Mouse (Mus musculus) liver, embryonic 14.5 days (tissue): ENCODE results near the gene Gm20683. TPM values are rescaled to one million over a fixed set of nuclear protein-coding genes. Genes with fewer than 3 reads are reported as not detected.
A peak's percentile ranks its signal among the peaks of the same experiment; 100 is the strongest.

ENCODE experiments used
- ATAC-seq: fragments of 200-750 bp; cut with Nextera tagmentation; 2 replicates; pipeline ENCODE4 v1.8.0; 2017; ENCODE audit warnings: moderate number of reproducible peaks, mild to moderate bottlenecking, moderate library complexity; ENCODE audit not compliant: insufficient read depth
- DNase-seq, 3 experiments: peaks; one replicate each; pipeline ENCODE4 v3.0.0-alpha.2; 2012 to 2013; ENCODE audit warnings: low read depth in 3 of 3, low spot score in 3 of 3
- H3K27ac ChIP-seq: fragments of 300-500 bp; sonication (generic); 2 replicates; pipeline ENCODE4 v1.5.1; 2014; ENCODE audit warnings: moderate library complexity, mild to moderate bottlenecking, control low read depth, inconsistent platforms
- H3K27me3 ChIP-seq: fragments of 300-500 bp; sonication (generic); 2 replicates; pipeline ENCODE4 v1.6.1; 2014; ENCODE audit warnings: mild to moderate bottlenecking, low read length, moderate library complexity; ENCODE audit not compliant: control insufficient read depth, insufficient read depth
- H3K36me3 ChIP-seq: fragments of 300-500 bp; sonication (generic); replicated peaks from 2 replicates; pipeline ENCODE4 v1.6.1; 2014; ENCODE audit warnings: low read depth; ENCODE audit not compliant: control insufficient read depth, insufficient read depth
- H3K4me1 ChIP-seq, 2 experiments: fragments of 200-500 bp in 1 of 2; fragments of 300-500 bp in 1 of 2; sonication (generic) in 1 of 2; replicated peaks; 2 replicates each; pipeline ENCODE4 v1.6.1; 2012 to 2014; ENCODE audit warnings: antibody characterized with exemption in 1 of 2, inconsistent platforms in 1 of 2, low read length in 1 of 2; ENCODE audit not compliant: control insufficient read depth in 2 of 2, insufficient read depth in 2 of 2
- H3K4me2 ChIP-seq: fragments of 300-500 bp; sonication (generic); 2 replicates; pipeline ENCODE4 v1.6.1; 2014; ENCODE audit warnings: low read depth, mild to moderate bottlenecking, control low read depth, moderate library complexity
- H3K4me3 ChIP-seq, 2 experiments: fragments of 200-500 bp in 1 of 2; fragments of 300-500 bp in 1 of 2; sonication (generic) in 1 of 2; 2 replicates each; pipeline ENCODE4 v1.5.1; 2012 to 2014; ENCODE audit warnings: low read depth in 2 of 2, low read length in 2 of 2, mild to moderate bottlenecking in 2 of 2, control low read depth in 1 of 2, inconsistent platforms in 1 of 2, moderate library complexity in 1 of 2; ENCODE audit not compliant: insufficient read depth in 1 of 2
- H3K9ac ChIP-seq: fragments of 300-500 bp; sonication (generic); replicated peaks from 2 replicates; pipeline ENCODE4 v1.6.1; 2014; ENCODE audit warnings: mild to moderate bottlenecking, control low read depth, moderate library complexity
- H3K9me3 ChIP-seq: fragments of 300-500 bp; sonication (generic); 2 replicates; pipeline ENCODE4 v1.6.1; 2016; ENCODE audit warnings: low read length, mixed read lengths; ENCODE audit not compliant: control insufficient read depth
- CTCF ChIP-seq: IDR thresholded peaks from 2 replicates; pipeline ENCODE4 v1.5.1; 2016; ENCODE audit warnings: antibody characterized with exemption, low read depth, control low read depth
- EP300 ChIP-seq: IDR thresholded peaks from 2 replicates; pipeline ENCODE4 v1.6.1; 2016; ENCODE audit warnings: antibody characterized with exemption, low read depth
- WGBS: fragments of 180-500 bp; shearing (Covaris S2); extraction: QIAGEN DNeasy Blood & Tissue Kit; methylation state at CpG from one replicate; pipeline ENCODE4 v1.1.7; 2014; ENCODE audit not compliant: insufficient replicate concordance; 5-methylcytosine and 5-hydroxymethylcytosine counted together
- polyA plus RNA-seq, 2 experiments: library from polyadenylated mRNA; depleted of rRNA in 1 of 2; stranded (reverse) in 1 of 2; unstranded in 1 of 2; fragments of >200 nt; fragmentation: Nextera tagmentation in 1 of 2; extraction: Ambion mirVana in 1 of 2; gene quantifications; 2 replicates each; pipeline versions ENCODE4 v1.2.1 to v1.2.3; 2012 to 2014

The Gm20683 gene
- polyA plus RNA-seq, 2 experiments: 3.3 TPM; not detected in 1

DNA sequence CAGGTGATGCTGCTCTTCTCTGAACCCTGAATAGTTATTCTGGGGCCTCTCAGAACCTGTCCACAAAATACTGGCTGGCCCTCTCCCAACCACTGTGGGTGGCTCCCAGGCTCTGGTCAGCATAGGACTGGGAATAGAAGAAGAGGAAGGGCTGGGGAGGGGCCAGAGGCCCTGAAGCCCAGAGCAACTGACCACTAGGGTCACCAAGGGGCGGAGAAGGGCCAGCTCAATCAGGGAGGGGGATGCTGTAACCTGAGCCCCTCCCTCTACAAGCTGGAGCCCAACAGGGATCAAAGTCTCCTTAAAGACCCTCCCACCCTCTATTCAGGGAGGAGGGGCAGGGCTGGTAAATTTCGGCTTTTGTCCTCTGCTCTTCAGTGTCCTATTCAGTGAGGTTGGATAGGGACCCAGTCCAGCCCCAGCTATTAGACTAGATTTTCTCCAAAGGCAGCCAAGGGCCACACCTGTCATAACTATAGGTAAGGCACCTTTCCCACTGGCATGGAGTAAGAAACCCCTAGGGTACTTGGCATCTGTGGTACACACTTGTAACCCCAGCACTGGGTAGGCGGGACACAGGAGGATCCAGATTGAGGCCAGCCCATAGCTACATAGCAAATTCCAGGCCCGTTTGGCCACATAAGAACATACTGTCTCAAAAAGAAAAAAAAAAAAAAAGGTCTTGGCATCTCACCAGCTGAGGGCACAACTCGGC, 38.8 kb upstream of the Gm20683 start, which contains the start of gene Wfikkn1:
Wfikkn1 (minus strand) TSS at position 663 of the 715 bp plus-strand sequence.
- Histone ChIP-seq H3K9me3 (no peaks in the 10 kb centered on the region), H3K4me1 (peaks cover 4 to 26% of the 10 kb centered on the region in 2 experiments), H3K4me2 (no peak within 1 kb of the TSS), H3K27ac (no peak within 1 kb of the TSS), H3K36me3 (peaks cover 5% of the 10 kb centered on the region; the same call in 1 of the 2 replicates), H3K27me3 (no peaks in the 10 kb centered on the region), H3K9ac (no peak within 1 kb of the TSS), H3K4me3 (no peak within 1 kb of the TSS)
- no peak for TF ChIP-seq CTCF
- TF ChIP-seq EP300: no peak
- ATAC-seq (peak; percentile 19), DNase-seq (no peak)
- 59% methylated on average over 5 of the region's 5 CpGs for WGBS

DNA sequence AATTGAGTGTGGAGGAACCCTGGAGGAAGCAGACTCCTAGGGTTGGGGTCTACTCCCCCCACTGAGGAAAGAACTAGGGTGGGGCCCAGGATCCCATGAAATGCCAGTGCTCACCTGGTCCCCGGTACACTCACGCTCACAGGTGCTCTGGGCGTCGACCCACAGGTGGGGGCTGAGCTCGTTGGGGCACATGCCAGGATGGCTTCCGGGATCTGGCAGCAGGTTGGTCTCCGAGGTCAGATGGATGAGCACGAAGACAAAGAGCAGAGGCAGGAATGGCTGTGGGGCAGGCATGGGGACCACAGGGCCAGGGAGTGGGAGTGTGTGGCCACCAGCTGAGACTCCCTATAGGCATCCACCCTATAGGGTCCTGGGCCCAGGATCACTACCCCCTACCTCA, 38.2 kb upstream of the Gm20683 start:
- no peaks in the 10 kb centered on the region for H3K27me3 ChIP-seq
- WGBS: 71% methylated on average over 8 of the region's 8 CpGs
- H3K36me3 ChIP-seq: peaks cover 5% of the 10 kb centered on the region; the same call in 1 of the 2 replicates
- no peak overlapping the region for H3K4me2 ChIP-seq
- no peak overlapping the region for H3K4me3 ChIP-seq
- TF ChIP-seq CTCF: no peak
- no peak for TF ChIP-seq EP300
- H3K27ac ChIP-seq: no peak overlapping the region
- no peak overlapping the region for H3K9ac ChIP-seq
- no peaks in the 10 kb centered on the region for H3K9me3 ChIP-seq
- ATAC-seq: no peak
- H3K4me1 ChIP-seq: peaks cover 4 to 26% of the 10 kb centered on the region in 2 experiments
- no peak for DNase-seq

DNA sequence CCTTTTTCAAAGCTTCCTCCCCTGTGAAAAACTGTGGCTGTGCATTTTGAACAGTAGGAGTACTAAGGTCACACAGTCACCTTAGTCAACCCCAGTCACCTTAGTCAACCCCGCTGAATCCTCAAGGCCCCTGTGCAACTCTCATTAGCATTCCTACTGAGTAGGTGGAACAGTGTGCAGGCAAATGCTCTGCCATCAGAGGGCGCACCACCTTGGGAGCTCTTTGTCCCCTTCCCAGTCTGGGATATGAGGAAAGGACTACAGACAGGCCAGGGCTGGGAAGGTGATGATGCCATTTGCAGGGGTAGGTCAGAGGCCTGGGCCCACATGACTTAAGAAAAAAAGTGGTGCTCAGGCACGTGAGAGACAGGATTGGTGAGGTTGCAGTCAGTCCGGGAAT, 37.7 kb upstream of the Gm20683 start:
- Histone ChIP-seq H3K4me2 (no peak overlapping the region), H3K27ac (no peak overlapping the region), H3K4me3 (no peak overlapping the region), H3K27me3 (no peaks in the 10 kb centered on the region), H3K9ac (no peak overlapping the region), H3K4me1 (peaks cover 4 to 28% of the 10 kb centered on the region in 2 experiments), H3K36me3 (peaks cover 5% of the 10 kb centered on the region; the same call in 1 of the 2 replicates), H3K9me3 (no peaks in the 10 kb centered on the region)
- ATAC-seq: no peak
- WGBS: 64% methylated on average over 4 of the region's 4 CpGs
- DNase-seq: no peak
- TF ChIP-seq EP300 (no peak), CTCF (peak; percentile 74)

DNA sequence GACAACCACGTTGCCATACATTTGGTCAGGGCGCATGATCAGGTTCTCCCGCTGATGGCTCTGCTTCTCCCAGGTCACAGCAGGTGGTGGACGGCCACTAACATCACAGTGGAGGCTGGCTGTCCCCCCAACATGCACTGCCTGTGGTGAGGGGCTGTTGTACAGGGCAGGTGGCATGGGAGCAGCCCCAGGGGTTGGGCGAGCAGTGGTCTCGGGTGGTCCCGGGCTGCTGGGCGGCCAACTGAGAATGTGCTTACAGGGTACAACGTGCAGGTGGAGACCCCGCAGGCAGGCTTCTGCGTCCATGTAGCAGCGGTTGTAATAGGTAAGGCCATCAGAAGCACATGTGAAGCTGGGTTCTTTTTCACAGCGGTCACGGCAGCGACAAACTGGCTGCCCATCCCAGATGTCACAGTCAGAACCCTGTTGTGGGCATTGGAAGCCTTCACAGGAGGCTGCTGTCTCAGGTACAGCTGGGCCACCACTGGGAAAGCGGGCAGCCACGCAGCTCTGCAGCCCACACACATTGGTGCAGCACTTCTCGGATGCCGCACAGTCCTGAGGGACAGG, 37.1 kb upstream of the Gm20683 start:
- no peak overlapping the region for H3K27ac ChIP-seq
- no peaks in the 10 kb centered on the region for H3K9me3 ChIP-seq
- no peak overlapping the region for H3K9ac ChIP-seq
- H3K4me3 ChIP-seq: no peak overlapping the region
- DNase-seq (no peak), ATAC-seq (no peak)
- no peak for TF ChIP-seq CTCF
- no peak for TF ChIP-seq EP300
- H3K36me3 ChIP-seq: peaks cover 5% of the 10 kb centered on the region; the same call in 1 of the 2 replicates
- H3K4me1 ChIP-seq: peaks cover 4 to 33% of the 10 kb centered on the region in 2 experiments
- no peak overlapping the region for H3K4me2 ChIP-seq
- WGBS: 85% methylated on average over 19 of the region's 19 CpGs
- H3K27me3 ChIP-seq: no peaks in the 10 kb centered on the region

DNA sequence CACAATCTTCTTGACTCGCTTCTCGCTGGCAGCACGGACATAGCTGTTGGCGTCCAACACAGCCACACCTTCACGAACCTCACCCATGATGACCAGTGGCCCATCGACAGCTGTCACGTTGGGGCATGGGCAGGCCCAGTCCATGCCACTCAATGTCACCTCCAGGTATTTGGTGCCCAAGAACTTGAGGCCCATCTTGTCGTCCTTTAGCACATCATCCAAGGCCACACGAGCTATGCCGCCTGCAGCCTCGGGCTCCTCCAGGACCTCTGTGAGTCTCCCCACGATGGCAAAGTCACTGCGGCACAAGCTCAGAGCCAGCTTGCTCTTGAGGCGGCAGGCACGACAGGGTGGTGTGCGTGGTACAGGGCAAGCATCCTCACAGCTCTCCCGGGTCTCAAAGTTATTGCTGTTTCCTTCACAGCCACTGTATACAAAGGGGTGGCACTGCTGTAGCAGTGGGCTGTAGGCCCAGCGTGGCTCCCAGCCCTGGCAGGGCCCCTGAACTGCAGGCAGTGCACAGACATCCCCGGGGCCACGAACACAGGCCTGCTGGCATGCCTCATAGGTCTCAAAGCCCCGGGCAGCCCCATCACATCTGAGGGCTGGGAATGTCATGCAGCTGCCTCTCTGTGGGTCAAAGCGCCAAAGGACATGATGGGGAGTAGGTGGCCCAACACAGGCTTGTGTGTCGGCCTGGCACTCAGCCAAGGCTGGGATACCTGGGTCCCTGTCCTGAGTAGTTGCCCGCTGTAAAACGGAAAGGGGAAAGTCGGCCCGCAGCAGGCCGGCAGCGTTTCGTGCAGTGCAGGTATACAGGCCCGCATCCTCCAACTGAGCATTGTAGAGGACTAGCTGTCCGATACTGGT, 36.4 kb upstream of the Gm20683 start:
- WGBS: 84% methylated on average over 32 of the region's 32 CpGs
- DNase-seq: no peak
- peaks cover 4 to 33% of the 10 kb centered on the region in 2 experiments for H3K4me1 ChIP-seq

More for the DNA sequence above, 36.4 kb upstream of the Gm20683 start:
- H3K9ac ChIP-seq: no peak overlapping the region
- no peak overlapping the region for H3K4me2 ChIP-seq
- TF ChIP-seq CTCF: no peak
- TF ChIP-seq EP300: no peak
- no peak overlapping the region for H3K27ac ChIP-seq
- H3K36me3 ChIP-seq: peaks cover 3% of the 10 kb centered on the region; the same call in 1 of the 2 replicates
- H3K4me3 ChIP-seq: no peak overlapping the region
- ATAC-seq: no peak
- no peaks in the 10 kb centered on the region for H3K27me3 ChIP-seq
- no peaks in the 10 kb centered on the region for H3K9me3 ChIP-seq
